Mouse (Mus musculus) myocyte (in vitro differentiated cells): ENCODE results near the gene Il2rb.

Source experiments
- E2F4 ChIP-seq: IDR thresholded peaks from one replicate; pipeline ENCODE4 v1.6.1; 2011; ENCODE audit warnings: mild to moderate bottlenecking, control low read depth, moderate library complexity; ENCODE audit not compliant: insufficient read depth
- MAX ChIP-seq: IDR thresholded peaks from one replicate; pipeline ENCODE4 v1.6.1; 2011; ENCODE audit warnings: low read depth, mild to moderate bottlenecking, control low read depth
- MYOG ChIP-seq, 3 experiments: IDR thresholded peaks; one replicate each; pipeline ENCODE4 v1.6.1; 2011; ENCODE audit warnings: control low read depth in 2 of 3, low read depth in 2 of 3, mild to moderate bottlenecking in 2 of 3; ENCODE audit not compliant: insufficient read length in 2 of 3, control insufficient read depth in 1 of 3, insufficient read depth in 1 of 3
- POLR2A ChIP-seq: IDR thresholded peaks from one replicate; pipeline ENCODE4 v1.6.1; 2011; ENCODE audit warnings: low read depth, mild to moderate bottlenecking, control low read depth, moderate library complexity; ENCODE audit not compliant: insufficient read length
- TCF12 ChIP-seq: IDR thresholded peaks from one replicate; pipeline ENCODE4 v1.6.1; 2011; ENCODE audit warnings: mild to moderate bottlenecking, control low read depth; ENCODE audit not compliant: poor library complexity, insufficient read depth, severe bottlenecking
- USF1 ChIP-seq: IDR thresholded peaks from one replicate; pipeline ENCODE4 v1.6.1; 2011; ENCODE audit warnings: low read depth, mild to moderate bottlenecking, control low read depth, moderate library complexity

GRCm38 (mm10) chr15:78524163-78524562 lies 29.1 kb upstream of the Il2rb start:
- TF ChIP-seq MAX, result no peak
- TF ChIP-seq POLR2A, result no peak
- TF ChIP-seq TCF12, result no peak
- no peak for TF ChIP-seq USF1
- TF ChIP-seq MYOG (IDR thresholded peaks at IDR 0.05; ENCODE audit: control insufficient read depth in 1 of 3, insufficient read depth in 1 of 3, insufficient read length in 2 of 3, low read depth in 2 of 3), result no peak
- no peak for TF ChIP-seq E2F4
